Mouse (Mus musculus) lung, postnatal 0 days (tissue): Measurements from ENCODE around the gene 9230102O04Rik. TPM values are rescaled to one million over a fixed set of nuclear protein-coding genes. Genes with fewer than 3 reads are reported as not detected.

Source experiments
- ATAC-seq: fragments of 200-750 bp; cut with Nextera tagmentation; 2 replicates; pipeline ENCODE4 v1.8.0; 2017; ENCODE audit warnings: moderate library complexity
- DNase-seq: peaks from one replicate; pipeline ENCODE4 v3.0.0-alpha.2; 2016; ENCODE audit warnings: low spot score
- H3K27ac ChIP-seq: fragments of 300-500 bp; sonication (generic); 2 replicates; pipeline ENCODE4 v1.5.1; 2014; ENCODE audit warnings: antibody characterized with exemption, mild to moderate bottlenecking, low read length, mixed read lengths
- H3K27me3 ChIP-seq: fragments of 300-500 bp; sonication (generic); replicated peaks from 2 replicates; pipeline ENCODE4 v1.6.1; 2014; ENCODE audit warnings: low read length, mixed read lengths; ENCODE audit not compliant: insufficient read depth
- H3K36me3 ChIP-seq: fragments of 300-500 bp; sonication (generic); 2 replicates; pipeline ENCODE4 v1.6.1; 2014; ENCODE audit warnings: low read length, mixed read lengths; ENCODE audit not compliant: insufficient read depth
- H3K4me1 ChIP-seq: fragments of 300-500 bp; sonication (generic); 2 replicates; pipeline ENCODE4 v1.6.1; 2014; ENCODE audit warnings: antibody characterized with exemption, low read depth, low read length, mixed read lengths; ENCODE audit not compliant: insufficient read depth
- H3K4me2 ChIP-seq: fragments of 300-500 bp; sonication (generic); replicated peaks from 2 replicates; pipeline ENCODE4 v1.6.1; 2014; ENCODE audit warnings: low read depth, mild to moderate bottlenecking, low read length, moderate library complexity, mixed read lengths
- H3K4me3 ChIP-seq: fragments of 300-500 bp; sonication (generic); 2 replicates; pipeline ENCODE4 v1.5.1; 2014; ENCODE audit warnings: low read depth, low read length
- H3K9ac ChIP-seq: fragments of 300-500 bp; sonication (generic); replicated peaks from 2 replicates; pipeline ENCODE4 v1.6.1; 2014; ENCODE audit warnings: low read depth, mild to moderate bottlenecking
- H3K9me3 ChIP-seq: fragments of 300-500 bp; sonication (generic); 2 replicates; pipeline ENCODE4 v1.6.1; 2016; ENCODE audit warnings: low read length, mixed read lengths
- CTCF ChIP-seq: IDR thresholded peaks from 2 replicates; pipeline ENCODE4 v1.5.1; 2016; ENCODE audit warnings: antibody characterized with exemption, mild to moderate bottlenecking
- EP300 ChIP-seq: IDR thresholded peaks from 2 replicates; pipeline ENCODE4 v1.6.1; 2016; ENCODE audit warnings: antibody characterized with exemption, mild to moderate bottlenecking, control low read depth
- WGBS: fragments of 180-500 bp; shearing (Covaris S2); extraction: QIAGEN DNeasy Blood & Tissue Kit; methylation state at CpG from one replicate; pipeline ENCODE4 v1.1.7; 2014; 5-methylcytosine and 5-hydroxymethylcytosine counted together
- polyA plus RNA-seq: library from polyadenylated mRNA; unstranded; fragments of >200 nt; fragmentation: Nextera tagmentation; extraction: Ambion mirVana; gene quantifications from 2 replicates; pipeline ENCODE4 v1.2.1, GENCODE M21; 2015

9230102O04Rik gene
- polyA plus RNA-seq = not detected in 2 replicates

DNA sequence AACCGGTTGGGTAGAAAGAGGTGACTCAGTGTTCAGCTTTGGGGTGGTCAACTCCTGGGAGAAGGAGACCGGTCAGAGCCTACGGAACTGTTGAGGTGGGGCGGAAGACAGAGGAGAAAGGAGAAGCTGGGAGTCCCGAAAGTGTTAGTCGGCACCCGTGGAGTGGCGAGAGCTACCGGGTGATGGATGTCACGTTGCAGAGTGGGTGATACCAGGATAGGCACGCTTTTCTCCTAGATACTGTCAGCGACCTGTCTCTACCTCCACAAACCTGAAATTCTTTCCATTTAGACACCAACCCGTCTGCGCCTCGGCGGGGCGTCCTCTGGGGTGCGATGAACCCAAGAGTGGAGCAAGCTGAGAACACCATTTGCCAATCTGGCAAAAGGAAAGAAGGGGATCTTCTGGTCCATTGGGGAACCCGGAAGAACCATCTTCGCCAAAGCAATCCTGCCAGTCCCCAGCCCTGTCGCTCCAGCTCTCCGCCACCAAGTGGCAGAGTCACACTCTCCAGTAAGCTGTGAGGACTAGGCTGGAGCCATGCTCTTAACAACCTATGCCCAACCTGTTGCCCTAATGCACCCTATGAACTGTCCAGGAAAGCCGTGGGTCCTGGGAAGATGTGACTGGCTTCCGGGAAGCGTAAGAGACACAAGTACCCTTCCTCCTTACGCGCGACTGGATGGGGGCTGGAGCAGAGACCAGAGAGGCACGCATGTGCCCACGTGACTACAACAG lies at the start of gene 9230102O04Rik:
Gene 9230102O04Rik, minus strand, starts transcription at position 628 of the 738 bp plus-strand sequence.
- H3K4me3 ChIP-seq = peak within 1 kb of the TSS; percentile 17
- H3K4me1 ChIP-seq = peaks cover 7% of the 10 kb centered on the region
- DNase-seq (peak; percentile 49), ATAC-seq (peak; percentile 84)
- H3K4me2 ChIP-seq = peak within 1 kb of the TSS; percentile 20
- 2% methylated on average over 30 of the region's 30 CpGs for WGBS
- no peak within 1 kb of the TSS for H3K27ac ChIP-seq
- no peaks in the 10 kb centered on the region for H3K36me3 ChIP-seq
- peaks cover 86% of the 10 kb centered on the region for H3K27me3 ChIP-seq
- no peaks in the 10 kb centered on the region for H3K9me3 ChIP-seq
- H3K9ac ChIP-seq = no peak within 1 kb of the TSS
- no peak for TF ChIP-seq EP300
- peak; percentile 69 for TF ChIP-seq CTCF

DNA sequence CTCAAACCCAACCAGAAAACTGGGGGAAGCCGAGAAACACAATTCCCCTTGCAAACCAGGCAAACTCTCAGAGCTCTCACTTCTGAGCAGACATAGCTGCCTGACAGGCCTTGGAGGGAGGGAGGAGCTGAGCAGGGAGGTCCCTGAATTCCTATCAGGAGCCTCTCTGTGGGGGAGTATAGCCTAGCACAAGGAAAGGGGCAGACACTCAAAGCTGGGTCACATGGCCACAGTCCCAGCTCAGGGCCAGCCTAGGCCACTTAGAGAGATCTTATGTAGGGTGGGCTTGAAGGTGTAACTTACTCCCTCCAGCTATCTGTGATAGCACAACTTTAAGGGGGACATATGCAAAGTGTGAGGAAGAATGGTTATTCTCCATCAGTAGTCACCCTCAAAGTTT lies 46.6 kb upstream of the 9230102O04Rik start:
- DNase-seq (no peak), ATAC-seq (no peak; the same call in 1 of the 2 replicates)

DNA sequence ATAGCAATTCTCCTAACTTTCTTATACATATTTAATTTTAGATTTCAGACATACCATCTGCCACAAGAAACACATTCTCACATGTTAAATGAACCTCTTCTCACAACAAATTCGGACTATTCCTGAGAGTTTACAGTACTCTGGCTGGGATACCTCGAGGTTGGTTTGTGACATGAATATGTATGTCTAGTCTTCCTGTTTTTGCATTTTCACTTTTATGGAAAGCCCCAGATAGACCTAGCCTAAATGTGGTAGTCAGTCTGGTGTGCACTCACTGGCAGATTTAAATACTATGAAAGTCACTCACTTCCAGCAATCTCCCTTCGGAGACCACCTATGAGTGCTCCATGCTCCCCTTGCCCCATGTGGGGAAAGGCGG lies 37.6 kb upstream of the 9230102O04Rik start:
- ATAC-seq = no peak
- no peak overlapping the region for H3K27ac ChIP-seq
- no peak for DNase-seq
- no peaks in the 10 kb centered on the region for H3K9me3 ChIP-seq
- no peak overlapping the region for H3K4me3 ChIP-seq
- 65% methylated on average over 4 of the region's 4 CpGs for WGBS
- TF ChIP-seq CTCF (no peak), EP300 (no peak)
- no peaks in the 10 kb centered on the region for H3K4me1 ChIP-seq
- H3K4me2 ChIP-seq = no peak overlapping the region
- H3K27me3 ChIP-seq = no peaks in the 10 kb centered on the region
- no peak overlapping the region for H3K9ac ChIP-seq
- no peaks in the 10 kb centered on the region for H3K36me3 ChIP-seq

More for the DNA sequence above, 46.6 kb upstream of the 9230102O04Rik start:
- no peaks in the 10 kb centered on the region for H3K4me1 ChIP-seq
- no peak overlapping the region for H3K9ac ChIP-seq
- H3K4me2 ChIP-seq = no peak overlapping the region
- H3K36me3 ChIP-seq = no peaks in the 10 kb centered on the region
- no peak overlapping the region for H3K27ac ChIP-seq
- H3K9me3 ChIP-seq = no peaks in the 10 kb centered on the region
- TF ChIP-seq CTCF = no peak
- TF ChIP-seq EP300 = no peak
- H3K4me3 ChIP-seq = no peak overlapping the region
- WGBS = no CpG with 5 or more reads among the region's 1 CpGs
- no peaks in the 10 kb centered on the region for H3K27me3 ChIP-seq

DNA sequence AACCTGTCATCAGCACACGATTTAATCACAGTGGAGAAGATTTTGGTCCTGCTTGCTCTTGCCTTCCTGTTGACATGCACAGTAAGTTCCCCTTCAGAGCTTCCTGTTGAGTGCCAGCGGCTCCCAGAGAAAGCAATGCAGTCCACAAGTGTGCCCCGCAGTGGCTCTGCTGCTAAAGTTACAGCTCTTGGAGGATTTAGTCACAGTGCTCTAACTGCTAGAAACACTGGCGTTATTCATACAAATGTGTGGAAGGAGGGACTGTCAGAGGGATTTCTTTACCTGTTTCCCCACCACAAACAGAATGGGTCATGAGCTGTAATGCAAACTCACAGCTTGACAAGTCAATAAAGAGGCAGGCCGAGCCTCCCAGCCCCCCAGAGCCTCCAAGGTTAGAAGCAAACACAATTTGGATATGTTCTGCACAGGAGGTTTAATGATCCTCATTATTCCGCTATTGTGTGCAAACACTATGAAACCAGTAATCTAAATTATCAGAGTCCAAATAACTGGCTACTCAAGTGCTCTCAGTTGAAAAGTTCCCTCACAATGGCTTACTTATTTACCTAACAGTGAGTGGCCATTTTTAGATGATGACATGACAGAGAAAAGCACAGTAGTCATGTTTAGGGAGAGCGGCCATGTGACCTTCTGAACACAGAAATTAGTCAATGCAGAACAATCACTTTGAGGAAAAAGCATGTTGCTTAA lies 37.0 kb upstream of the 9230102O04Rik start:
- no peak overlapping the region for H3K9ac ChIP-seq
- TF ChIP-seq EP300 = no peak
- TF ChIP-seq CTCF = no peak
- H3K4me2 ChIP-seq = no peak overlapping the region
- no peaks in the 10 kb centered on the region for H3K36me3 ChIP-seq
- peak; percentile 21 for DNase-seq
- 34% methylated on average over 7 of the region's 7 CpGs for WGBS
- no peaks in the 10 kb centered on the region for H3K27me3 ChIP-seq
- no peaks in the 10 kb centered on the region for H3K9me3 ChIP-seq
- ATAC-seq = peak; percentile 23; the same call in 1 of the 2 replicates
- no peak overlapping the region for H3K4me3 ChIP-seq
- H3K4me1 ChIP-seq = no peaks in the 10 kb centered on the region
- no peak overlapping the region for H3K27ac ChIP-seq

DNA sequence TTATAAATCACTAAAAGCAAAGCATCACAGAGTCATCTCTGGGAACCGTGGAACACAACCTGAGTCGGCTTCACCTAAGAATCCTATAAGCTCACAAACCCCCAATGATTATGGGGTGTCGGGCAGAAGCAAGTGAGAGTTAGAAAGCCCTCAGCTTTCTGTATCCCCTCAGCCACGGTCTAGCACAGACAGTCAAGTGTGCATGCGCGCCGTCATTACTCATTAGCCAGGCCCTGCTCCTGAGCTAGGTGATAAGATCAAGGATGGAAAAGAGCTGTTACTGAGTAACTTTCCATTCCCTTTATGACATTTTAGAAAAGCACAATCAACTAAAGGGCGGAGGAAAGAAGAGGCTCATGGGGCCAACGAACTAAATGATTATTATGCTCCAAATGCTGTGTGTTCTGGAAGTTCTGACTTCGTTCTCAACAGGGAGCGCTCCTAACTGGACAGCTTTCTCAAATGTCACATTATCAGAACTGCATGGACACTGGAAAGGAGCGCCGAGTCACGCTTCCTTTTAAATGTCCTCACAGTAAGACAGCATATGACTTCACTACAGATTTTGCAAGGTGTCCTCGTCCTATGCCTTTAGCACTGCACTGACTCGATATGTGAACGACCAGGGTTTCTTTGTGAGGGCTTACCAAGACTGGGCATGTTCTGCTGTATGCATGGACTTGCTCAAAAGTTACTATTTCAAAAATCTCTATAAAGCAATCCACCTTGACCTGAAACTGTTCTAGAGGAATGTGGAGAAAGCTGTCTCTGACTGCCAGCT lies 29.5 kb upstream of the 9230102O04Rik start:
- Histone ChIP-seq H3K36me3 (no peaks in the 10 kb centered on the region), H3K4me2 (no peak overlapping the region), H3K27ac (no peak overlapping the region), H3K9me3 (no peaks in the 10 kb centered on the region), H3K9ac (no peak overlapping the region), H3K4me3 (no peak overlapping the region), H3K27me3 (no peaks in the 10 kb centered on the region), H3K4me1 (no peaks in the 10 kb centered on the region)
- ATAC-seq = peak; percentile 65
- TF ChIP-seq EP300 = no peak
- TF ChIP-seq CTCF = no peak
- peak; percentile 40 for DNase-seq
- 61% methylated on average over 17 of the region's 17 CpGs for WGBS

DNA sequence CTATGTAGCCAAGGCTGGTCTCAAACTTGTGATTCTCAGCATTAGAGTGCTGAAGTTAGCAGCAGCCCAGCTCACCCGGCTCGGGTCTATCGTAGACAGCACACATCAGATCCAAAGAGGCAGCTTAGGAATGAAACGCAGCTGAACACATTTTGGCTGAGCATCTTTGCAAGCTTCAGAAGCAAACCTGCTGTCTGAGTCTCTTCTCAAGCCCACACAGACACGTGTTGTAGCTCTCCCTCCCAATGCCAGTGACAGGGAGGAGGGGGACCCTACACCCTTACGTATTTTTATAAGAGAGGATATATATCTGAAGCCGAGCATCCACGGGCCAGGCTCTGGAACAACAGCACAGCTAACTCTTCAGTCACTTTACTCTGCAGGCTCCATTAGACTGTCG lies 28.3 kb upstream of the 9230102O04Rik start:
- WGBS = 89% methylated on average over 9 of the region's 9 CpGs
- Histone ChIP-seq H3K27me3 (no peaks in the 10 kb centered on the region), H3K27ac (no peak overlapping the region), H3K4me1 (no peaks in the 10 kb centered on the region), H3K4me3 (no peak overlapping the region), H3K36me3 (no peaks in the 10 kb centered on the region), H3K9me3 (no peaks in the 10 kb centered on the region), H3K9ac (no peak overlapping the region), H3K4me2 (no peak overlapping the region)
- ATAC-seq (no peak), DNase-seq (no peak)
- TF ChIP-seq CTCF (no peak), EP300 (no peak)
